In genomic region chr19:45310291-45310881, GRCm38 (mm10) we compare ENCODE assay signal across 8 mouse cellular contexts. TPM values are rescaled to one million over a fixed set of nuclear protein-coding genes. Genes with fewer than 3 reads are reported as not detected.
DNase-seq lines count a peak whose midpoint lies in the region; ATAC-seq and TF ChIP-seq lines count a peak whose summit lies in the region.

No protein-coding gene starts in this region.

- peak overlapping the region; percentile 24 for H3K4me3 ChIP-seq in kidney, embryonic 15.5 days (replicated peaks)
- peak overlapping the region; percentile 19 for H3K4me3 ChIP-seq in hindbrain, embryonic 16.5 days (ENCODE audit: low read length)
- H3K4me3 ChIP-seq in midbrain, postnatal 0 days (ENCODE audit: low read depth, low read length), result no peak overlapping the region

- peak overlapping the region; percentile 12; the same call in 1 of the 2 replicates for H3K9ac ChIP-seq in kidney, embryonic 15.5 days
- H3K9ac ChIP-seq in hindbrain, embryonic 16.5 days (ENCODE audit: low read depth, low read length), result peak overlapping the region; percentile 12
- H3K9ac ChIP-seq in midbrain, postnatal 0 days (replicated peaks; ENCODE audit: low read length, poor library complexity, severe bottlenecking), result no peak overlapping the region

- no peaks in the 10 kb centered on the region for H3K36me3 ChIP-seq in kidney, embryonic 15.5 days
- no peaks in the 10 kb centered on the region for H3K36me3 ChIP-seq in hindbrain, embryonic 16.5 days (ENCODE audit: control insufficient read depth, insufficient read depth, low read length)
- no peaks in the 10 kb centered on the region for H3K36me3 ChIP-seq in midbrain, postnatal 0 days (ENCODE audit: insufficient read depth, low read length)

- H3K9me3 ChIP-seq in kidney, embryonic 15.5 days (replicated peaks), result no peaks in the 10 kb centered on the region
- no peaks in the 10 kb centered on the region for H3K9me3 ChIP-seq in hindbrain, embryonic 16.5 days (ENCODE audit: control insufficient read depth, low read length)
- no peaks in the 10 kb centered on the region for H3K9me3 ChIP-seq in midbrain, postnatal 0 days (ENCODE audit: low read length)

- no peak for DNase-seq in kidney, adult 18-20 months
- peak; percentile 40 for DNase-seq in adrenal gland, postnatal 10 days
- DNase-seq in midbrain, postnatal 0 days (ENCODE audit: low spot score), result no peak
- DNase-seq in right cerebral cortex, postnatal 10 days (ENCODE audit: low spot score in 2 of 2), result no peak
- no peak for DNase-seq in urinary bladder, postnatal 14 days (ENCODE audit: low spot score)

- no peak for ATAC-seq in kidney, embryonic 15.5 days (replicated peaks; ENCODE audit: low FRiP score)
- ATAC-seq in hindbrain, embryonic 16.5 days, result peak; percentile 26; the same call in 1 of the 2 replicates
- peak; percentile 21; the same call in 1 of the 2 replicates for ATAC-seq in midbrain, postnatal 0 days (ENCODE audit: low FRiP score)
- ATAC-seq in erythroblast, adult 5-6 weeks (replicated peaks; ENCODE audit: low FRiP score, poor library complexity, severe bottlenecking), result no peak

- TF ChIP-seq CTCF in midbrain, postnatal 0 days (IDR thresholded peaks at IDR 0.05), result no peak

- H3K4me2 ChIP-seq in kidney, embryonic 15.5 days, result peak overlapping the region; percentile 58
- peak overlapping the region; percentile 52 for H3K4me2 ChIP-seq in hindbrain, embryonic 16.5 days (ENCODE audit: low read length)
- peak overlapping the region; percentile 42 for H3K4me2 ChIP-seq in midbrain, postnatal 0 days (ENCODE audit: low read depth, low read length, poor library complexity, severe bottlenecking)

- H3K27ac ChIP-seq in kidney, embryonic 15.5 days, result peak overlapping the region; percentile 52
- peak overlapping the region; percentile 64 for H3K27ac ChIP-seq in hindbrain, embryonic 16.5 days (ENCODE audit: low read depth, low read length)
- no peak overlapping the region for H3K27ac ChIP-seq in midbrain, postnatal 0 days (ENCODE audit: low read depth, low read length)

- peaks cover 47% of the 10 kb centered on the region for H3K4me1 ChIP-seq in kidney, embryonic 15.5 days
- H3K4me1 ChIP-seq in hindbrain, embryonic 16.5 days (ENCODE audit: control insufficient read depth, insufficient read depth, low read depth, low read length), result peaks cover 32% of the 10 kb centered on the region
- H3K4me1 ChIP-seq in midbrain, postnatal 0 days (ENCODE audit: insufficient read depth, low read length), result peaks cover 10% of the 10 kb centered on the region; the same call in 1 of the 2 replicates

- H3K27me3 ChIP-seq in kidney, embryonic 15.5 days, result peaks cover 18% of the 10 kb centered on the region
- no peaks in the 10 kb centered on the region for H3K27me3 ChIP-seq in hindbrain, embryonic 16.5 days (replicated peaks; ENCODE audit: control insufficient read depth, insufficient read depth, low read length)
- peaks cover 18% of the 10 kb centered on the region for H3K27me3 ChIP-seq in midbrain, postnatal 0 days (ENCODE audit: insufficient read depth, low read length)

- 24% methylated on average over 5 of the region's 5 CpGs for WGBS in kidney, embryonic 15.5 days
- 39% methylated on average over 5 of the region's 5 CpGs for WGBS in hindbrain, embryonic 16.5 days
- WGBS in midbrain, postnatal 0 days, result 43% methylated on average over 5 of the region's 5 CpGs

RNA-seq across cellular contexts. Expression of gene Btrc, which starts 53.1 kb away (rescaled TPM):
- polyA plus RNA-seq in kidney, embryonic 15.5 days (2015; fragmentation: Nextera tagmentation; extraction: Ambion mirVana), result 47.8 and 49.3 TPM in 2 replicates
- 10 to 100 TPM; 26.4 to 33.3 TPM for total RNA-seq in adrenal gland, postnatal 10 days (2021)
- polyA plus RNA-seq in hindbrain, embryonic 16.5 days (2015; fragmentation: Nextera tagmentation; extraction: Ambion mirVana), result 63.4 and 69.2 TPM in 2 replicates
- total RNA-seq in midbrain, postnatal 0 days (2014; rRNA removed), result 60.1 and 66.6 TPM in 2 replicates
- polyA plus RNA-seq in midbrain, postnatal 0 days (2015; fragmentation: Nextera tagmentation; extraction: Ambion mirVana), result 51.4 and 52.8 TPM in 2 replicates
- total RNA-seq in erythroblast, adult 5-6 weeks (2015; ENCODE audit: low replicate concordance), result 357 and 382 TPM in 2 replicates
- 645 and 662 TPM in 2 replicates for total RNA-seq in erythroblast, adult 5-6 weeks (2017; ENCODE audit: low replicate concordance)

Comparison
In these comparisons a context has a peak if more than half of its experiments do, and no peak if none do; other contexts are left out.
1. ATAC-seq: peak in hindbrain, embryonic 16.5 days (single experiment) and midbrain, postnatal 0 days (single experiment); none in kidney, embryonic 15.5 days (single experiment) and erythroblast, adult 5-6 weeks (single experiment).
2. Peak in every context shown above with its lines, with median percentiles within 50 percentile points of each other: H3K4me2 ChIP-seq.